Mouse (Mus musculus) spleen, adult 2 months (tissue): ENCODE measurements at regions not wholly inside any gene's neighbourhood (a gene's known extent, or its start where the extent isn't known, plus 50 kb on each side); places are given as distances from the start of the nearest gene placed in this dataset.

ENCODE experiments used
- CTCF ChIP-seq: fragments of 200-500 bp; IDR thresholded peaks from 2 replicates; pipeline ENCODE4 v1.5.1; 2011; ENCODE audit warnings: mild to moderate bottlenecking, inconsistent platforms; ENCODE audit not compliant: insufficient read depth, insufficient read length, insufficient replicate concordance; ENCODE audit errors: extremely low read depth
- POLR2A ChIP-seq: fragments of 200-500 bp; IDR thresholded peaks from 2 replicates; pipeline ENCODE4 v1.6.1; 2011; ENCODE audit warnings: low read depth, low read length, inconsistent platforms

GRCm38 (mm10) chr12:106156837-106157236, 146.8 kb downstream of the Vrk1 start:
- TF ChIP-seq CTCF = no peak
- TF ChIP-seq POLR2A = no peak
